Mouse (Mus musculus): ENCODE data around the gene P2rx1.

P2rx1 gene

GRCm38 (mm10) chr11:73024236-73024904 lies 25.5 kb downstream of the P2rx1 start:
- DNase-seq: peak; percentile 84 to 87

GRCm38 (mm10) chr11:73026961-73027360 lies 28.1 kb downstream of the P2rx1 start:
- no peak for DNase-seq

- DNase-seq: peak; percentile 77 to 78
Measured at GRCm38 (mm10) chr11:73030821-73031498, 32.1 kb downstream of the P2rx1 start.

GRCm38 (mm10) chr11:73031536-73031935 lies 32.6 kb downstream of the P2rx1 start:
- no peak for DNase-seq

GRCm38 (mm10) chr11:73036077-73036476 lies 37.2 kb downstream of the P2rx1 start:
- DNase-seq: no peak

GRCm38 (mm10) chr11:73036889-73037288 lies 38.0 kb downstream of the P2rx1 start:
- DNase-seq: no peak

GRCm38 (mm10) chr11:73037691-73038090 lies 38.8 kb downstream of the P2rx1 start:
- no peak for DNase-seq

- peak; percentile 80 to 83 for DNase-seq
Measured at GRCm38 (mm10) chr11:73039102-73039799, 40.3 kb downstream of the P2rx1 start.

GRCm38 (mm10) chr11:73044229-73044755 lies 45.4 kb downstream of the P2rx1 start:
- DNase-seq: no peak

- no peak for DNase-seq
Measured at GRCm38 (mm10) chr11:73044789-73045188, 45.9 kb downstream of the P2rx1 start.

GRCm38 (mm10) chr11:73047542-73047996 lies 48.7 kb downstream of the P2rx1 start, which contains the start of gene Ncbp3:
TSS of gene Ncbp3 (plus strand) at chr11:73047783.
- peak; percentile 99 for DNase-seq

GRCm38 (mm10) chr11:73048030-73048876 lies 49.4 kb downstream of the P2rx1 start:
- peak in 1 of 2 experiments; percentile 62 for DNase-seq

- peak; percentile 72 to 73 for DNase-seq
Measured at GRCm38 (mm10) chr11:73049335-73049734, 50.4 kb downstream of the P2rx1 start.

GRCm38 (mm10) chr11:73052795-73053194 lies 53.9 kb downstream of the P2rx1 start:
- no peak for DNase-seq

- DNase-seq: no peak
Measured at GRCm38 (mm10) chr11:73057701-73058100, 58.8 kb downstream of the P2rx1 start.

GRCm38 (mm10) chr11:73059630-73060029 lies 60.7 kb downstream of the P2rx1 start:
- DNase-seq: no peak

GRCm38 (mm10) chr11:73061413-73061812 lies 62.5 kb downstream of the P2rx1 start:
- no peak for DNase-seq

Measured in B cell, adult 2 months (primary cell).